Comparison of ENCODE assay signal across 8 mouse cellular contexts in genomic region chr2:76672966-76673392, GRCm38 (mm10). TPM values are rescaled to one million over a fixed set of nuclear protein-coding genes. Genes with fewer than 3 reads are reported as not detected.
DNase-seq lines count a peak whose midpoint lies in the region; ATAC-seq lines count a peak whose summit lies in the region.

Gene Fkbp7, minus strand, starts transcription at chr2:76673116.

- DNase-seq in adrenal gland, postnatal 10 days: peak; percentile 95
- DNase-seq in embryo, embryonic 9.5 days (ENCODE audit: extremely low spot score): peak; percentile 95
- peak; percentile 82 to 88 for DNase-seq in gastrocnemius, postnatal 4 days (ENCODE audit: low spot score in 2 of 2)
- peak; percentile 83 to 87 for DNase-seq in left cerebral cortex, postnatal 36 days (ENCODE audit: low spot score in 2 of 2)
- peak; percentile 94 for DNase-seq in midbrain, embryonic 10.5 days (ENCODE audit: low spot score)
- peak; percentile 78 to 87 for DNase-seq in right cerebral cortex, postnatal 36 days (ENCODE audit: low spot score in 2 of 2)
- DNase-seq in urinary bladder, postnatal 4 days (ENCODE audit: low spot score in 2 of 2): peak; percentile 87 to 90

- H3K36me3 ChIP-seq in intestine, embryonic 16.5 days (ENCODE audit: control insufficient read depth, insufficient read depth, low read length): no peaks in the 10 kb centered on the region; the same call in 1 of the 2 replicates
- no peaks in the 10 kb centered on the region; the same call in 1 of the 2 replicates for H3K36me3 ChIP-seq in midbrain, embryonic 10.5 days

- WGBS in intestine, embryonic 16.5 days: under 1% methylated on average over 17 of the region's 17 CpGs
- WGBS in midbrain, embryonic 10.5 days: 0% methylated on average over 17 of the region's 17 CpGs

- H3K4me2 ChIP-seq in intestine, embryonic 16.5 days (ENCODE audit: low read depth, low read length): peak within 1 kb of the TSS; percentile 70

- peak within 1 kb of the TSS; percentile 58 for H3K4me3 ChIP-seq in intestine, embryonic 16.5 days (ENCODE audit: low read length)
- H3K4me3 ChIP-seq in midbrain, embryonic 10.5 days: peak within 1 kb of the TSS; percentile 54

- H3K27me3 ChIP-seq in intestine, embryonic 16.5 days (replicated peaks; ENCODE audit: control insufficient read depth, insufficient read depth, low read length): no peaks in the 10 kb centered on the region
- no peaks in the 10 kb centered on the region for H3K27me3 ChIP-seq in midbrain, embryonic 10.5 days (ENCODE audit: low read depth, poor library complexity, severe bottlenecking)

- H3K9me3 ChIP-seq in intestine, embryonic 16.5 days (ENCODE audit: control insufficient read depth, low read length): no peaks in the 10 kb centered on the region
- no peaks in the 10 kb centered on the region for H3K9me3 ChIP-seq in midbrain, embryonic 10.5 days (replicated peaks)

- ATAC-seq in intestine, embryonic 16.5 days: peak; percentile 88

- peak within 1 kb of the TSS; percentile 67 for H3K9ac ChIP-seq in intestine, embryonic 16.5 days (ENCODE audit: low read depth, low read length)

- peak within 1 kb of the TSS; percentile 69 for H3K27ac ChIP-seq in intestine, embryonic 16.5 days (ENCODE audit: low read length)
- H3K27ac ChIP-seq in midbrain, embryonic 10.5 days (replicated peaks): peak within 1 kb of the TSS; percentile 86

- intact Hi-C loops in left cerebral cortex, postnatal 36 days (cut with DNase I): loop anchor here (2.0 kb wide), 1 partner anchor 24 kb away; the partner anchor contains the start of genes Pjvk and Prkra

- H3K4me1 ChIP-seq in intestine, embryonic 16.5 days (ENCODE audit: control insufficient read depth, insufficient read depth, low read length): peaks cover 20% of the 10 kb centered on the region
- H3K4me1 ChIP-seq in midbrain, embryonic 10.5 days: peaks cover 46% of the 10 kb centered on the region

RNA-seq across cellular contexts. Expression of gene Fkbp7, which starts in this region (rescaled TPM):
- 10 to 100 TPM; 32.8 to 33.5 TPM for total RNA-seq in adrenal gland, postnatal 10 days (2021)
- total RNA-seq in gastrocnemius, postnatal 4 days (2021): 10 to 100 TPM; 41.3 to 46.0 TPM
- 42.7 and 44.5 TPM in 2 replicates for polyA plus RNA-seq in intestine, embryonic 16.5 days (2015; fragmentation: Nextera tagmentation; extraction: Ambion mirVana)
- total RNA-seq in left cerebral cortex, postnatal 36 days (2021): 1 to 10 TPM; 3.6 to 6.1 TPM
- polyA plus RNA-seq in midbrain, embryonic 10.5 days (2016; fragmentation: Nextera tagmentation; extraction: Ambion mirVana): 12.1 and 15.5 TPM in 2 replicates

Comparison
In these comparisons a context has a peak if more than half of its experiments do, and no peak if none do; other contexts are left out.
1. Peak in every context shown above with its lines: DNase-seq, ATAC-seq, H3K4me3 ChIP-seq and H3K27ac ChIP-seq.
2. RNA of gene Fkbp7 (total RNA-seq): 41.3 to 46.0 TPM in gastrocnemius, postnatal 4 days and 32.8 to 33.5 TPM in adrenal gland, postnatal 10 days; 3.6 to 6.1 TPM in left cerebral cortex, postnatal 36 days; every median in the first group is over 4 times any median in the second.